Mouse (Mus musculus) CH12.LX (cell line): ENCODE measurements at regions not wholly inside any gene's neighbourhood (a gene's known extent, or its start where the extent isn't known, plus 50 kb on each side); places are given as distances from the start of the nearest gene placed in this dataset.

Source experiments
- DNase-seq: peaks from one replicate; pipeline ENCODE4 v3.0.0-alpha.2; 2013; ENCODE audit errors: extremely low read depth
- H3K27ac ChIP-seq: 2 replicates; pipeline ENCODE4 v1.5.1; 2012; ENCODE audit warnings: low read depth, mild to moderate bottlenecking, control low read depth, moderate library complexity; ENCODE audit not compliant: insufficient read depth
- H3K27me3 ChIP-seq: replicated peaks from 2 replicates; pipeline ENCODE3; 2012; ENCODE audit warnings: inconsistent platforms
- H3K36me3 ChIP-seq, 2 experiments: replicated peaks in 1 of 2; 2 replicates each; pipeline versions ENCODE3 to v1.6.1; 2012; ENCODE audit warnings: inconsistent platforms in 1 of 2, low read length in 1 of 2, mild to moderate bottlenecking in 1 of 2, mixed read lengths in 1 of 2, moderate library complexity in 1 of 2; ENCODE audit not compliant: control insufficient read depth in 1 of 2, insufficient read depth in 1 of 2
- H3K4me1 ChIP-seq, 2 experiments: 2 replicates each; pipeline ENCODE4 v1.6.1; 2012; ENCODE audit warnings: inconsistent platforms in 1 of 2, moderate library complexity in 1 of 2; ENCODE audit not compliant: insufficient read depth in 2 of 2, control insufficient read depth in 1 of 2
- H3K4me2 ChIP-seq: 2 replicates; pipeline ENCODE4 v1.6.1; 2012; ENCODE audit warnings: low read depth, mild to moderate bottlenecking, control low read depth; ENCODE audit not compliant: poor library complexity, insufficient read depth, severe bottlenecking
- H3K4me3 ChIP-seq, 3 experiments: fragments of 150-350 bp in 1 of 3; sonication (generic) in 1 of 3; replicated peaks in 1 of 3; 2 replicates each; pipeline versions ENCODE3 to v1.5.1; 2011 to 2012; ENCODE audit warnings: low read depth in 2 of 3, low read length in 2 of 3, mild to moderate bottlenecking in 2 of 3, moderate library complexity in 2 of 3, control low read depth in 1 of 3, improper control_type of control experiment in 1 of 3, inconsistent platforms in 1 of 3, mixed read lengths in 1 of 3; ENCODE audit not compliant: poor library complexity in 1 of 3
- H3K79me2 ChIP-seq: replicated peaks from 2 replicates; pipeline ENCODE4 v1.6.1; 2012; ENCODE audit warnings: mild to moderate bottlenecking, moderate library complexity; ENCODE audit not compliant: control insufficient read depth, poor library complexity, insufficient read depth, severe bottlenecking; ENCODE audit errors: extremely low read depth
- H3K9ac ChIP-seq: 2 replicates; pipeline ENCODE4 v1.6.1; 2012; ENCODE audit warnings: low read depth, mild to moderate bottlenecking, control low read depth, moderate library complexity; ENCODE audit not compliant: insufficient read depth
- H3K9me3 ChIP-seq: replicated peaks from 2 replicates; pipeline ENCODE3; 2012; ENCODE audit warnings: low read length, inconsistent platforms, mixed read lengths
- BHLHE40 ChIP-seq: IDR thresholded peaks from 2 replicates; pipeline ENCODE4 v1.6.1; 2011; ENCODE audit warnings: mild to moderate bottlenecking, low read depth, low read length, improper control_type of control experiment
- CHD1 ChIP-seq: IDR thresholded peaks from 2 replicates; pipeline ENCODE4 v1.6.1; 2012; ENCODE audit warnings: low read depth, low read length, improper control_type of control experiment, inconsistent platforms
- CHD2 ChIP-seq: IDR thresholded peaks from 2 replicates; pipeline ENCODE4 v1.6.1; 2011; ENCODE audit warnings: low read length, improper control_type of control experiment
- CTCF ChIP-seq, 2 experiments: IDR thresholded peaks in 1 of 2; conservative IDR thresholded peaks in 1 of 2; 2 replicates each; pipeline ENCODE4 v1.5.1; 2011 to 2012; ENCODE audit warnings: low read depth in 2 of 2, low read length in 2 of 2, improper control_type of control experiment in 1 of 2, inconsistent platforms in 1 of 2, mild to moderate bottlenecking in 1 of 2, moderate library complexity in 1 of 2
- ELF1 ChIP-seq: IDR thresholded peaks from 2 replicates; pipeline ENCODE4 v1.6.1; 2014; ENCODE audit warnings: low read depth, mild to moderate bottlenecking, inconsistent platforms, low read length, improper control_type of control experiment
- EP300 ChIP-seq: IDR thresholded peaks from 2 replicates; pipeline ENCODE4 v1.6.1; 2011; ENCODE audit warnings: low read length, improper control_type of control experiment
- ETS1 ChIP-seq: conservative IDR thresholded peaks from 2 replicates; pipeline ENCODE4 v1.6.1; 2012; ENCODE audit warnings: low read depth, mild to moderate bottlenecking, inconsistent platforms, low read length, improper control_type of control experiment, moderate library complexity
- GABPA ChIP-seq: IDR thresholded peaks from 2 replicates; pipeline ENCODE4 v1.6.1; 2012; ENCODE audit warnings: low read depth, low read length, improper control_type of control experiment, inconsistent platforms; ENCODE audit not compliant: insufficient replicate concordance
- HCFC1 ChIP-seq: IDR thresholded peaks from 2 replicates; pipeline ENCODE4 v1.6.1; 2012; ENCODE audit warnings: low read depth, mild to moderate bottlenecking, inconsistent platforms, low read length, improper control_type of control experiment
- IRF4 ChIP-seq: IDR thresholded peaks from 2 replicates; pipeline ENCODE4 v1.6.1; 2014; ENCODE audit warnings: low read depth, mild to moderate bottlenecking, inconsistent platforms, low read length, improper control_type of control experiment
- JUN ChIP-seq: IDR thresholded peaks from 2 replicates; pipeline ENCODE4 v1.6.1; 2011; ENCODE audit warnings: low read depth, mild to moderate bottlenecking, low read length, improper control_type of control experiment, moderate library complexity; ENCODE audit not compliant: insufficient read depth
- JUND ChIP-seq: conservative IDR thresholded peaks from 2 replicates; pipeline ENCODE4 v1.6.1; 2011; ENCODE audit warnings: low read depth, low read length, improper control_type of control experiment
- KAT2A ChIP-seq: IDR thresholded peaks from 2 replicates; pipeline ENCODE4 v1.6.1; 2012; ENCODE audit warnings: low read length, improper control_type of control experiment, inconsistent platforms; ENCODE audit not compliant: insufficient replicate concordance
- MAFK ChIP-seq: IDR thresholded peaks from 2 replicates; pipeline ENCODE4 v1.6.1; 2011; ENCODE audit warnings: low read length, improper control_type of control experiment; ENCODE audit not compliant: insufficient replicate concordance
- MAX ChIP-seq: IDR thresholded peaks from 2 replicates; pipeline ENCODE4 v1.6.1; 2011; ENCODE audit warnings: low read length, improper control_type of control experiment
- MAZ ChIP-seq: IDR thresholded peaks from 2 replicates; pipeline ENCODE4 v1.6.1; 2012; ENCODE audit warnings: low read depth, mild to moderate bottlenecking, inconsistent platforms, low read length, improper control_type of control experiment, moderate library complexity
- MEF2A ChIP-seq: IDR thresholded peaks from 2 replicates; pipeline ENCODE4 v1.6.1; 2014; ENCODE audit warnings: low read depth, mild to moderate bottlenecking, inconsistent platforms, low read length, improper control_type of control experiment, borderline replicate concordance
- MXI1 ChIP-seq: IDR thresholded peaks from 2 replicates; pipeline ENCODE4 v1.6.1; 2011; ENCODE audit warnings: mild to moderate bottlenecking, low read depth, low read length, improper control_type of control experiment
- MYC ChIP-seq: IDR thresholded peaks from 2 replicates; pipeline ENCODE4 v1.6.1; 2011; ENCODE audit warnings: low read depth, mild to moderate bottlenecking, improper control_type of control experiment, low read length
- NELFE ChIP-seq: IDR thresholded peaks from 2 replicates; pipeline ENCODE4 v1.6.1; 2011; ENCODE audit warnings: low read depth, low read length, improper control_type of control experiment
- NRF1 ChIP-seq: IDR thresholded peaks from 2 replicates; pipeline ENCODE4 v1.6.1; 2014; ENCODE audit warnings: low read depth, mild to moderate bottlenecking, inconsistent platforms, low read length, improper control_type of control experiment, moderate library complexity
- PAX5 ChIP-seq: IDR thresholded peaks from 2 replicates; pipeline ENCODE4 v1.6.1; 2012; ENCODE audit warnings: low read length, inconsistent platforms, mixed read lengths
- POLR2A ChIP-seq: IDR thresholded peaks from 2 replicates; pipeline ENCODE4 v1.6.1; 2011; ENCODE audit warnings: low read depth, mild to moderate bottlenecking, improper control_type of control experiment, low read length
- RAD21 ChIP-seq: IDR thresholded peaks from 2 replicates; pipeline ENCODE4 v1.6.1; 2011; ENCODE audit warnings: low read depth, mild to moderate bottlenecking, low read length, improper control_type of control experiment, moderate library complexity
- RCOR1 ChIP-seq: conservative IDR thresholded peaks from 2 replicates; pipeline ENCODE4 v1.6.1; 2012; ENCODE audit warnings: low read depth, mild to moderate bottlenecking, inconsistent platforms, low read length, improper control_type of control experiment
- SIN3A ChIP-seq: IDR thresholded peaks from 2 replicates; pipeline ENCODE4 v1.6.1; 2012; ENCODE audit warnings: low read length, improper control_type of control experiment, inconsistent platforms
- SMC3 ChIP-seq: IDR thresholded peaks from 2 replicates; pipeline ENCODE4 v1.6.1; 2011; ENCODE audit warnings: low read depth, low read length, improper control_type of control experiment
- TBP ChIP-seq: conservative IDR thresholded peaks from 2 replicates; pipeline ENCODE4 v1.6.1; 2011; ENCODE audit warnings: low read depth, low read length, improper control_type of control experiment
- TCF12 ChIP-seq: IDR thresholded peaks from 2 replicates; pipeline ENCODE4 v1.6.1; 2014; ENCODE audit warnings: low read depth, mild to moderate bottlenecking, inconsistent platforms, low read length, improper control_type of control experiment
- UBTF ChIP-seq: IDR thresholded peaks from 2 replicates; pipeline ENCODE4 v1.6.1; 2012; ENCODE audit warnings: low read depth, mild to moderate bottlenecking, inconsistent platforms, low read length, improper control_type of control experiment, moderate library complexity
- USF1 ChIP-seq: IDR thresholded peaks from 2 replicates; pipeline ENCODE4 v1.6.1; 2014; ENCODE audit warnings: low read depth, mild to moderate bottlenecking, inconsistent platforms, low read length, improper control_type of control experiment
- USF2 ChIP-seq: conservative IDR thresholded peaks from 2 replicates; pipeline ENCODE4 v1.6.1; 2011; ENCODE audit warnings: low read depth, low read length, improper control_type of control experiment
- ZC3H11A ChIP-seq: IDR thresholded peaks from 2 replicates; pipeline ENCODE4 v1.6.1; 2012; ENCODE audit warnings: low read depth, mild to moderate bottlenecking, inconsistent platforms, low read length, improper control_type of control experiment
- ZMIZ1 ChIP-seq: IDR thresholded peaks from 2 replicates; pipeline ENCODE4 v1.6.1; 2012; ENCODE audit warnings: low read depth, mild to moderate bottlenecking, inconsistent platforms, low read length, improper control_type of control experiment
- ZNF384 ChIP-seq: IDR thresholded peaks from 2 replicates; pipeline ENCODE4 v1.6.1; 2012; ENCODE audit warnings: low read depth, low read length, improper control_type of control experiment, inconsistent platforms
- dilution Hi-C: fragments of 300-500 bp; cut with MboI; formaldehyde crosslinking; loops from 2 replicates; pipeline ENCODE4 v1.14.3; 2020; ENCODE audit warnings: low sequenced_read_pairs; ENCODE audit not compliant: extremely low pct_unique_long_range_greater_than_20kb, extremely low pct_ligation_motif_present
- in situ Hi-C: fragments of 300-500 bp; cut with MboI; formaldehyde crosslinking; loops from 3 replicates; pipeline ENCODE4 v1.14.3; 2019; ENCODE audit warnings: low sequenced_read_pairs, low pct_ligation_motif_present, low pct_unique_long_range_greater_than_20kb, mixed read lengths

DNA sequence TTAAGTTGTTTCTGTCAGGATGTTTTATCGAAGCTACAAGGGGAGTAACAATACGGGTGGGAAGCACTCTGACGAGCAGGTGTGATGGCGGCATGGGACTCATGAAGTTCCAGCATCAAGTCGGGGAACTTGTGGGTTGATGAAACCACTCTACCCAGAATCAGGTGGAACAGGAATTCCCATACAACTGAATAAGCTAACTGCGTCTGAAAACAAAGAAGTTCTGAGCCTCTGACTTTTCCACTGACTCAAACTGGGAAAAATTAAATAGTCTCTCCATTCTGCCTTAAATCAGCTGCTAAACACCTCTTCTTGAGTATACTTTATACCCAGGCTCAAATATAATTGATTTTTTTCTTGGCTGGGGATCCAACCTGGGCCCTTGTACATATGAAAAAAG lies 105.6 kb upstream of the Egln3 start:
- DNase-seq, result no peak
- no peaks in the 10 kb centered on the region for H3K27me3 ChIP-seq
- H3K4me2 ChIP-seq, result no peak overlapping the region
- H3K36me3 ChIP-seq, result no peaks in the 10 kb centered on the region
- peaks cover 26 to 70% of the 10 kb centered on the region in 2 experiments for H3K4me1 ChIP-seq
- H3K79me2 ChIP-seq, result no peaks in the 10 kb centered on the region
- in situ Hi-C loops (loop anchor here (10.0 to 25.0 kb wide), 3 partner anchors 96 to 178 kb away; partner anchors contain the start of gene Egln3), dilution Hi-C loops (no loop called here)
- TF ChIP-seq USF2 (no peak), CTCF (conservative IDR thresholded peaks at IDR 0.05 in 1 of 2, IDR thresholded peaks at IDR 0.05 in 1 of 2; ENCODE audit: low read depth in 2 of 2, low read length in 2 of 2) (no peak), BHLHE40 (peak; percentile 39; the same call in 1 of the 2 replicates), USF1 (no peak), MAFK (no peak), NELFE (no peak), CHD1 (no peak), EP300 (peak; percentile 82), POLR2A (no peak), IRF4 (peak; percentile 75), GABPA (no peak), KAT2A (no peak), MXI1 (no peak), MAZ (no peak), RCOR1 (no peak), PAX5 (no peak), ELF1 (no peak), JUND (no peak), ZC3H11A (no peak), JUN (no peak), ZMIZ1 (no peak), CHD2 (no peak), SMC3 (no peak), MYC (no peak), NRF1 (no peak), UBTF (no peak), MAX (no peak), ZNF384 (no peak), TCF12 (peak; percentile 45; the same call in 1 of the 2 replicates), HCFC1 (no peak), ETS1 (peak; percentile 60), RAD21 (no peak), MEF2A (peak; percentile 54; the same call in 1 of the 2 replicates), SIN3A (no peak), TBP (no peak)
- H3K9ac ChIP-seq, result no peak overlapping the region
- no peak overlapping the region for H3K4me3 ChIP-seq
- no peaks in the 10 kb centered on the region for H3K9me3 ChIP-seq
- H3K27ac ChIP-seq, result no peak overlapping the region
